Mouse (Mus musculus): ENCODE measurements around the gene 3110021N24Rik. TPM values are rescaled to one million over a fixed set of nuclear protein-coding genes. Genes with fewer than 3 reads are reported as not detected.
"Not testable (repeated sequence)": the region's sequence is repeated elsewhere in the genome, so short reads cannot be mapped to it uniquely, and the experiment has no call there.

The 3110021N24Rik gene
- 1 to 10 TPM; 1.0 TPM for total RNA-seq (2021)
- long read RNA-seq, partial matches to known transcripts: 0 of 1 reads
- long read RNA-seq, other reads (novel, unspliced or antisense): 1 of 1 reads

DNA sequence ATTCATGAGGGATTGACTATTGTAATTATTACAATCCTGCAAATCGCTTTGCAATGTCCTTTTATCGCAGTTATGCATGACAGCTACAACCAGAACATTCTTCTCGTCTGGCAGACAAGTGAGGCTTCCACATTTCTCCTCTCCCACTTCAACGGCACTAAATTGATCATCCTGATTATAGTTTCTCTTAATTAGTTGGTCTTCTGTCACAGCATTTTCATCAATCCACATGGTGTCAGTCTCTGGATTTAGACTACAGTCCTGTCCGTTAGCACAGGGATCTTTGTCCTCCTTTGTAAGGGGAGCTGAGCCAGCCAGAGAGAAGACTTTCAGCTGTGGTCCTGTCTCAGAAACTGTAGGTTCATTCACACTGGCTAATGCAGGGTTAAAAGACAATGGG lies at the start of gene 3110021N24Rik:
TSS of gene 3110021N24Rik (plus strand) at position 301 of the 400 bp plus-strand sequence.
- DNase-seq (ENCODE audit: low spot score in 2 of 2): no peak

- no peak for DNase-seq (ENCODE audit: low spot score in 2 of 2)
Observed at GRCm38 (mm10) chr4:108686156-108686555, 33.3 kb upstream of the 3110021N24Rik start.

GRCm38 (mm10) chr4:108687098-108687497 lies 32.4 kb upstream of the 3110021N24Rik start:
- not testable (repeated sequence) for DNase-seq (ENCODE audit: low spot score in 2 of 2)

DNA sequence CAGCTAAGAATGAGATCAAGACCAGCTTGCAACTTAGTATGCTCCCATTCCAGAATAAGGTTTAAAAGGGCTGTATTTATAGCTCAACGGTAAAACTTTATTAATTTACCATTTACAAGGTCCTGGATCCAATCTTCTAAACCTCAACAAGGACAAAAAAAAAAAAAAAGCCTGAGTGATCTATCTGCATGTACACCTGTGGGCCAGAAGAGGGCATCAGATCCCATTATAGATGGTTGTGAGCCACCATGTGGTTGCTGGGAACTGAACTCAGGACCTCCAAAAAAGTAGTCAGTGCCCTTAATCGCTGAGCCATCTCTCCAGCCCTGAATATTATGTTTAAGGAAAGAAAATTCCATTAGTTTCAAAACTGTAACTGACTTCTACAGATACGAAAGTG lies 29.0 kb upstream of the 3110021N24Rik start:
- no peak for DNase-seq (ENCODE audit: low spot score in 2 of 2)

GRCm38 (mm10) chr4:108691469-108691868 lies 28.0 kb upstream of the 3110021N24Rik start:
- DNase-seq (ENCODE audit: low spot score in 2 of 2): no peak

- DNase-seq (ENCODE audit: low spot score in 2 of 2): peak in 1 of 2 experiments; percentile 19
Observed at GRCm38 (mm10) chr4:108696934-108697333, 22.5 kb upstream of the 3110021N24Rik start.

DNA sequence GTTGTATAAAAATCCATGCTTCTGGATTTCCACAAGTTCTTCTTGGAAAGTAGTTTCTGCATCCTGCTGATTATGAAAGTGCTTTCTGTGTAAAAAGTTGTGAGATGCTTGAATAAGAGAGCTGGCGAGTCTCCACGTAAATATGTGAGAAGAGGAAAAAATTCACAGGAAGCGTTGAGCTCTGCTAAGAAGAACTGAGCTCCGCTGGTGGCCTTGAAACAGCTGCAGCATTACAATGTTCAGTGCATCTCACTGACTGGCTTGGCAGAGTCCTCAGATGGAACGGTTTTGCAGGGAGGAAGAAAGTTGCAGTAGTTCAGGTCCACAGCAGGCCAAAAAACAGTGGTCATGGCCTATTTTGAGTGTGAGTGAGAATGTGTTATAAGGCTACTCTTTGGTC lies 11.2 kb upstream of the 3110021N24Rik start:
- no peak for DNase-seq (ENCODE audit: low spot score in 2 of 2)

GRCm38 (mm10) chr4:108721245-108721784 lies 1.9 kb downstream of the 3110021N24Rik start:
- no peak for DNase-seq (ENCODE audit: low spot score in 2 of 2)

DNA sequence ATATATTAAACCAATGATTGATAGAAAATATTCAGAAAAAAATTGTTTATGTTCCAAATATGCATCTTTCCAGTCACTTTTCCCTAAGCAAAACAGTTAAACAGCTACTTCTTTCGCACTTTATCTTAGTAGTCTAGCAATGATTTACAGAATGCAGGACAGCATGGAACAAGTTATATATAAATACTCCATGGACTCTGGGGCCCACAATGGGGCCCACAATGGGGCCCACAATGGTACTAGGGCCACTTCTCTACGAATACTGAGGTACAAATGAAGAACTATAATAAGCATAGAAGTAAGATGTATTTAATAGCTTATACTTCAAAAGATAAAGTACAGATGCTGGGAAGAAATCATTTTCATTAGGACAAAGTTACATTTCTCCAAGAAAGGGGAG lies 4.7 kb downstream of the 3110021N24Rik start:
- DNase-seq (ENCODE audit: low spot score in 2 of 2): no peak

DNA sequence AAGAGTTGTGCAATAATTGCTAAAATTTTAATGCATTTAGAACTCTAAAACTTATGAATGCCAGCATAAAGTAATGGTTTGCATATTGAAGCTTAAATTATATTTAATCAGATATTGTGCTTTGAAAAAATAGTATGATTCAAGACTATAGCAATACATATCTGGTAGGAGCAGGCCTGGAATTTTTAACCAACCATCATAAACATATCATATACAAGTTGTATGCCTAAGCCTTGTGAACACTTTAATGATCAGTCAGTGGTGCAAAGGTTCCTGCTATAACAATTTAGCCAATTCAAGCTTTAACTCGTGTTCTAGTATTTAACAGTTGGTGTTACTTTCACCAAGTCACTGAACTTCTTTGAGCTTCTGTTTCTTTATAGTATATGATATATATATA lies 11.0 kb downstream of the 3110021N24Rik start:
- DNase-seq (ENCODE audit: low spot score in 2 of 2): no peak

DNA sequence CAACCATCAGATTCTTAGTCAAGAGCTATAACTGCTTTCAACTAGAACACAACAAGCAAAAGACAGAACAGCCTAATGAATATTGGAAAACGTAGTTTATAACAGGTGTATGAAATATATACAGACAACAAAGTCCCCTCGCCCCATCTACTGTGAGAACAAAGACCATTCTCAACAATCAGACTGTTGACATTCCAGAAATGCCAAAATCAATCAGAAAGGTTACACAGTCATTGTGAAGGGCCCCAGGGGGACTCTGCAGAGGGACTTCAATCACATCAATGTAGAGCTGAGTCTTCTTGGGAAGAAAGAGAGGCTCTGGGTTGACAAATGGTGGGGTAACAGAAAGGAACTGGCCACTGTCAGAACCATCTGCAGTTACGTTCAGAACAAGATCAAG lies 12.1 kb downstream of the 3110021N24Rik start:
- DNase-seq (ENCODE audit: low spot score in 2 of 2): no peak

GRCm38 (mm10) chr4:108746160-108746873 lies 26.9 kb downstream of the 3110021N24Rik start:
- DNase-seq (ENCODE audit: low spot score in 2 of 2): no peak

GRCm38 (mm10) chr4:108759583-108759982 lies 40.1 kb downstream of the 3110021N24Rik start:
- no peak for DNase-seq (ENCODE audit: low spot score in 2 of 2)

DNA sequence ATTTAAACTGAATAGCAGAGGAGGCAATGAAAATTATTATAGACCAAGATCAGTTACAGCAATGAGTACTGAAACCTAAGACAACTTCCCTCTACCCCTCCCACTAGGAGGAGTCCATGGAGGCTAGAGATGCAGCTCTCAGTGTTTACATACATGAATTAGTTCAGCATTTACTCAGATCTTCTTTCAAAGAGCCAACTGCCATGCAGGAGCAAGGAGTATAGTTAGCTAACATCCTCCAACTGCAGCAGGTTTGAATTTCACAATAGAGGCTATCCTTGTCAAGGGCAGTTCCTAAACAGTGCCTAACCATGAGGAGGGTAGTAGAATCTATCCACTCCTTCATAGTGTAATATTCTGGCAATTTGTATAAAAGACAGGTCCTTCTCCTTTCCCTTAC lies 49.1 kb downstream of the 3110021N24Rik start:
- DNase-seq (ENCODE audit: low spot score in 2 of 2): no peak

GRCm38 (mm10) chr4:108779763-108780056 lies 60.3 kb downstream of the 3110021N24Rik start:
- no peak for DNase-seq (ENCODE audit: low spot score in 2 of 2)

- peak; percentile 81 to 90 for DNase-seq (ENCODE audit: low spot score in 2 of 2)
Observed at GRCm38 (mm10) chr4:108780057-108780863, 60.8 kb downstream of the 3110021N24Rik start, which contains the start of gene Zfyve9. Gene Zfyve9, minus strand, starts transcription at chr4:108780798.

GRCm38 (mm10) chr4:108780864-108781205 lies 61.4 kb downstream of the 3110021N24Rik start:
- no peak for DNase-seq (ENCODE audit: low spot score in 2 of 2)

- DNase-seq (ENCODE audit: low spot score in 2 of 2): no peak
Observed at GRCm38 (mm10) chr4:108781596-108781995, 62.1 kb downstream of the 3110021N24Rik start.

DNA sequence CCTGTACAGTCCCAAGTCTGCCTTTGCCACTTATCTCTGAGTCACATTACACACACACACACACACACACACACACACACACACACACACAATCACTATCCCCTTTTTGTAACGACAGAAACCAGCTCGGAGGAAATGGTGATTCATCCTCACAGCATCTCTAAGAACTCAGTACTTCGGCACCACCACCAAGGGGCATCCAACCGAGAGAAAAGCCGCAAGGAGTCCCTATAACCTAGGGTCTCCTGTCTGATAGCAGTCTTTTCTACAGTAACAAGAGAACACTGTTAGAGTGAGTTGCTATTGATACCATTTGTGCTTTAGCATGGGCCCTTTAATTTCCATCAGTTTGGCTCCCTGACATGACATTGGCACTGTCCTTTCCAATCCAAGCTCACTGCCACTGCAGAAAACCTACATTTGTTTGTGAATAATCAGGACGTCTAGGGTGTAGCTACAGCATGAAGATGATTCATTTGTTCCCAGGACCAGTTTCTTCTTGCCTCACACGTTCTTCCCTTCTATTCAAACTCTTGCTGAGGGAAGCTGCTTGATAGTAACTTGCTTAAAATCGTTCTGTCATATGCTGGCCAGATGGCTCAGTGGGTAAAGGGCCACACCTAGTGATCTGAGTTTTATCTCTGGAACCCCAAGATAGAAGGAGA lies 63.1 kb downstream of the 3110021N24Rik start:
- DNase-seq (ENCODE audit: low spot score in 2 of 2): peak in 1 of 2 experiments; percentile 9

DNA sequence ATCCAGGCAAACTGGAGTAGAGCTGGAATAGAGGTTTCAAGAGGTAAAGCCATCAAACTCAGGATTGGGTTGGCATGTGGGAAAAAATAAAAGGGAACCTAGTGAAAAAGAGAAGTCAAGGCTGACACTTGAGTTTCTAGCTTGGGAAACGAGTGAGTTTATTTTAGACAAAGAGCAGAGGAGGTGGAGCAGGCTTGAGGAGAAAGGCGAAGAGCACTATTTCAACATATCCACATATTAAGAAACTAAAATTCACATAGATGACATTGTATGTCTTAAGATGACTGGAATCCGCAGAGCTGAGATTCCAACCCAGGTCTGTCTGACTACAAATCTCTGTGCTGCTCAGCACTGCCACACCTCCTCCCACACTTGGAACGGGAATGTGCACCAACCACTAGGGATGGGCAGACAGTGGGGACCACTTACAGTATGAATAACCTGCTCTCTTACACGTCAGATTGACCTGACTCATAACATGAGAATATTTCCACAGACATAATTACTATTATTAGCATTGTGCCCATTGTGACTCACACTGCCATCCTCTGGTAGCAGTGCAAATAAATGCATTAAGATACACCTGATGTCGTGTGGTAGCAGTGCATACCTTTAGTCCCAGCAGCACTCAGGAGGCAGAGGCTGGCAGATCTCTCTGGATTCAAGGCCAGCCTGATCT lies 69.9 kb downstream of the 3110021N24Rik start:
- no peak for DNase-seq (ENCODE audit: low spot score in 2 of 2)

- DNase-seq (ENCODE audit: low spot score in 2 of 2): no peak
Observed at GRCm38 (mm10) chr4:108790507-108790906, 71.1 kb downstream of the 3110021N24Rik start.

Data from layer of hippocampus, postnatal 10 days (tissue).